Mouse (Mus musculus) B cell, adult 2 months (primary cell): ENCODE measurements around the gene Gm3173.
"Not testable (repeated sequence)": the region's sequence is repeated elsewhere in the genome, so short reads cannot be mapped to it uniquely, and the experiment has no call there.

Experiments used
- DNase-seq, 2 experiments: peaks; one replicate each; pipeline ENCODE4 v3.0.0; 2022

Gm3173 gene

GRCm38 (mm10) chr14:4430692-4431091 is at the start of gene Gm3173:
Gene Gm3173, plus strand, starts transcription at chr14:4430992.
- DNase-seq = not testable (repeated sequence)

- not testable (repeated sequence) for DNase-seq
Observed at GRCm38 (mm10) chr14:4385606-4386005, 45.2 kb upstream of the Gm3173 start.

GRCm38 (mm10) chr14:4392841-4393530 is 37.8 kb upstream of the Gm3173 start:
- DNase-seq = not testable (repeated sequence)

- DNase-seq = not testable (repeated sequence)
Observed at GRCm38 (mm10) chr14:4397226-4397625, 33.6 kb upstream of the Gm3173 start, which contains the start of gene Gm3159. Gene Gm3159, plus strand, starts transcription at chr14:4397526.

DNA sequence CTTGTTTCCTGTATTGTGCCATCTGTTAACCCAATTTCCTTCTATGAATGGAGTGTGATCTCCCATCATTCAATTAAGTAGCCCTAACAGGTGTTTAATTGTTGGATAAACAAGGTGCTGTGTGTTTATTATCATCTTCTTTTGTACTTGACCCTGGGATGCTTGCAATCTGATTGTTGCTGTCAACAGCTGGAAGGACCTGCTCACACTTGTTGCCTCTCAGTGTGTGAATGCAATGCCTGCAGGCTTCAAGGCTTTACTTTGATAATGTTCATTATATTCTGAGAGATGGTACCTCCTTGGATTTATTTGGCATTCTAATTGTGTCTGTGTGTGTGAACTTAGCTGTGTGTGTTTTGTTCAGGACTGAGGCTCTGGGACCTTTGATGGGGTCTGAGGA is 32.2 kb upstream of the Gm3173 start:
- not testable (repeated sequence) for DNase-seq

DNA sequence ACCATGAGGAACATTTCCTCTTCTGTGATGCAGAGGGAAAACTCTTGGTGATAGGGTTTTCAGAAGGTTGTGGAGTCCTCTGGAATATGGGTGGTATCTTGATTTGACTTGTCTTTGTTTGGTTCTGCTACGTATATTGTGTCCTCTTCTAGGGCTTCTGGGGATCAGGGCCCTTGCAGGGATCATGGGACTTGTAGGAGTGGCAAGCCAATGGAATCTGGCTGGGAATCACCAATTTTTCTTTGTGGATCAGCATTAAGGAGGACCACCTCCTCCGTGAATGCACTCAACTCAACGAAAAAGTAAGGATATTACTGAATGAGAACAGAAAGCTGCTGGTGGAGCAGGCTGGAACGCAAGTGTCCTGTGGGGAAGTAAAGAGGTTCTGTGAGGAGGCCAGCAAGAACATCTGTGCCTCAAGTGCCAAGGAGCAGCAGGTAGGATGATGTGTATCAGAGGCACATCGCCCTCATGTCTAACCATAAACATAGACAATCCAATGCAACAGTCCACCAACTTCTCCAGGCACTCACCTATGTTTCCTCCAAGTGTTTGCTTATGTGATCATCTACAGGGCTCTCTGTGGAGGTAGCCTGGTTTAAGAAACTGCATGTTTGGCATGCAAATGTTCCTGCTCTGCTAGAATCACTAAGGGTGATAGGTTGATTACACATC is 30.5 kb upstream of the Gm3173 start:
- DNase-seq = not testable (repeated sequence)

DNA sequence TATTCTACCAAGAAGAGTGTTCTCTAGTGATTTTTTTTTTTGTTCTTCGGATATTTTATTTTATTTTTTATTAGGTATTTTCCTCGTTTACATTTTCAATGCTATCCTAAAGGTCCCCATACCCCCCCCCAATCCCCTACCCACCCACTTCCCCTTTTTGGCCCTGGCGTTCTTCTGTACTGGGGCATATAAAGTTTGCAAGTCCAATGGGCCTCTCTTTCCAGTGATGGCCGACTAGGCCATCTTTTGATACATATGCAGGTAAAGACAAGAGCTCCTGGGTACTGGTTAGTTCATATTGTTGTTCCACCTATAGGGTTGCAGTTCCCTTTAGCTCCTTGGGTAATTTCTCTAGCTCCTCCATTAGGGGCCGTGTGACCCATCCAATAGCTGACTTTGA is 29.5 kb upstream of the Gm3173 start:
- not testable (repeated sequence) for DNase-seq

DNA sequence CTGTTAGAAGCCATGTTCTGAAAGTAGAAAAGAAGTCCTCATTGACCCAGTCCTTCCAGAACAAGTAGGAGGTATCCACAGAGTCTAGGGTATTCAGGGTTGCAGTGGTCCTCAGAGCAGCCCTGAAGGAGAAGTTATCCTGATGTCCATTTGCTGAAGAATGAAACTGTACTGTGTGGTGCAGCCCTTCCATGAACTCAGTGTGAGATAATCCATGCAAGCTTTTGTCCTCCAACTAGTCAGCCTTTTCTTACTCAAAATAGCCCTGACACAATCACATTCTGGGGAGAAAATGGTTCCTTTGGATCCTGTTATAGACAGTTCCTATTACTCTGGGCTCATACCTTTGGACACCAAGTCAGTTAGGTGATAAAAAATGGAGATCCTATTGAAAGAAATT is 27.0 kb upstream of the Gm3173 start:
- not testable (repeated sequence) for DNase-seq

GRCm38 (mm10) chr14:4409939-4410338 is 20.9 kb upstream of the Gm3173 start:
- not testable (repeated sequence) for DNase-seq

- DNase-seq = not testable (repeated sequence)
Observed at GRCm38 (mm10) chr14:4414965-4415835, 15.6 kb upstream of the Gm3173 start, which contains the start of gene Gm3164. Gene Gm3164, plus strand, starts transcription at chr14:4415448.

- DNase-seq = not testable (repeated sequence)
Observed at GRCm38 (mm10) chr14:4481445-4481844, 50.7 kb downstream of the Gm3173 start, which contains the start of gene Gm3182. Gene Gm3182, plus strand, starts transcription at chr14:4481745.

DNA sequence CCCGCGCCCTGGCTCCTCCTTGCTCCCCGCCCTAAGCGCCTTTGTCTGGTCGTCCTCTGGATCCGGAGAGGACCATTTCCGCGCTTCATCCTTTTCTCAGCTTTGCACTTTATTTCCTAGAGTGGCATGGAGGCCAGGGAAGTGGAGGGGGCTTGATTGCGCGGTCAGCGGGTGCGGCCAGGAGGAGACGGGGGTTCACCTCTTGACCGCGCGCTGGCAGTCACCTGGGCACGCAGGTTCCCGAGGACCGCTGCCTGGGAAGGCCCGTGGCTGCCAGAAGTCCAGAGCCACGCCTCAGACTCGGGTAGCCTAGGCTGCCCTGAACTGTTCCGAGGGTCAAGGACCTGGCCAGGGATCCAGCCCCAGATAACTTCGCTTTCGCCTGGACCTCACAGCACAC is 68.6 kb downstream of the Gm3173 start:
- not testable (repeated sequence) for DNase-seq

GRCm38 (mm10) chr14:4555105-4555504 is 124.3 kb downstream of the Gm3173 start, which contains the start of gene Gm3047:
Gene Gm3047, plus strand, starts transcription at chr14:4555405.
- DNase-seq = not testable (repeated sequence)
